Mouse (Mus musculus): ENCODE measurements around the gene Atp6v1e1.
"Not testable (repeated sequence)": the region's sequence is repeated elsewhere in the genome, so short reads cannot be mapped to it uniquely, and the experiment has no call there.

Atp6v1e1 gene

DNA sequence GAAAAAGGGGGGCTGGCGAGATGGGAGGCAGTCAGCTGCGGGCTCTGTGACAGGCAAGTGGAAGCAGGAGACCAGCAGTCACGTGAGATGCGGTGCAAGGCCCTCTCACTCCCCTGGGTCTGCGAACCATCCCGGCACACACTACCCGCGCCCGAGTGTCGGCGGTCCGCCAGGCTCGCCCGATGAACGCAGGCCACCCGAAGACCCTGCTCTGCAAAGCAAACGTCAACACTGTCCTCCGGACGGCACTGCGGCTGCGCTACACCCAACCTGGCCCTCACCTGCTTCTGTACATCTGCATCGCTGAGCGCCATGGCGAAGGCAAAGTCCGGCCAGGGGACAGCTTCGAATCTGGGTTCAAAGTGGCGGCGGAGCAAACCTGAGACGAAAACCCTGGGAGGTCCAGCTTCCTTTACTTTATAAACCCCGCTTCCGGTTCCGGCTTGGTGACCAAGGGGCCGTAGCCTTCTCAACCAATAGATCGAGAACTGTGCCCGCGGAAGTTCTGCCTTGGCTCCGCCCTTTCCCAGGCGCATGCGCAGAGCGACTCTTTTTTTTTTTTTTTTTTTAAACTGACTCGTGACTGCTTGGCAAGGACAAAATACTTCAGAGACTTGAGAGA, at the start of gene Atp6v1e1:
Atp6v1e1 (minus strand) TSS at position 487 of the 622 bp plus-strand sequence.
- peak; percentile 97 for DNase-seq (ENCODE audit: low read depth, low spot score)
- Histone ChIP-seq H3K36me3 (ENCODE audit: control insufficient read depth, insufficient read depth, low read length, poor library complexity, severe bottlenecking) (peaks cover 6% of the 10 kb centered on the region; the same call in 1 of the 2 replicates), H3K27me3 (ENCODE audit: control insufficient read depth, insufficient read depth, low read length, poor library complexity, severe bottlenecking) (no peaks in the 10 kb centered on the region)

DNA sequence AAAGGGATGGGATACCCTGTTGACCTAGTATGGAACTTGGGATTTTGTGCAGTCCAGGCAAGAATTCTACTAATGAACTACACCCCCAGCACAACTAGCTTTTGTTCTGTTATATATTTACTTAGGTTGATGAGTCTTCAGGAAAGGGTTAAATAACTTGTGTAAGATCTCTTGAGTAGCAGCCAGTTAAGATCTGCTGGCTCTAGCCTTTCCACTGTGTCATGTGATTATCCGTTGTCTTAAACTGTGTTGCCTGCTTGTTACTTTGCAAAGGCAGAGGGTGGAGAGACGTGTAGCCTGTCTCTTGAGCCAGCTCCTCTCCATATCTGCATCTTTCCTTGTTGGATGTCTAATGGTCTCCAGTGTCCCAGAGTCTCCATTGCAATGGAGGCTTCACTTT, 48.7 kb upstream of the Atp6v1e1 start:
- H3K36me3 ChIP-seq (ENCODE audit: control insufficient read depth, insufficient read depth, low read length, poor library complexity, severe bottlenecking): peaks cover 2% of the 10 kb centered on the region; the same call in 1 of the 2 replicates
- no peak for DNase-seq (ENCODE audit: low read depth, low spot score)
- H3K27me3 ChIP-seq (ENCODE audit: control insufficient read depth, insufficient read depth, low read length, poor library complexity, severe bottlenecking): no peaks in the 10 kb centered on the region

GRCm38 (mm10) chr6:120868824-120869223, 46.2 kb upstream of the Atp6v1e1 start:
- no peak for DNase-seq (ENCODE audit: low read depth, low spot score)
- Histone ChIP-seq H3K27me3 (ENCODE audit: control insufficient read depth, insufficient read depth, low read length, poor library complexity, severe bottlenecking) (no peaks in the 10 kb centered on the region), H3K36me3 (ENCODE audit: control insufficient read depth, insufficient read depth, low read length, poor library complexity, severe bottlenecking) (peaks cover 2% of the 10 kb centered on the region; the same call in 1 of the 2 replicates)

GRCm38 (mm10) chr6:120866051-120866814, 43.6 kb upstream of the Atp6v1e1 start:
- DNase-seq (ENCODE audit: low read depth, low spot score): no peak
- no peaks in the 10 kb centered on the region for H3K27me3 ChIP-seq (ENCODE audit: control insufficient read depth, insufficient read depth, low read length, poor library complexity, severe bottlenecking)
- no peaks in the 10 kb centered on the region; the same call in 1 of the 2 replicates for H3K36me3 ChIP-seq (ENCODE audit: control insufficient read depth, insufficient read depth, low read length, poor library complexity, severe bottlenecking)

- no peak for DNase-seq (ENCODE audit: low read depth, low spot score)
- Histone ChIP-seq H3K36me3 (ENCODE audit: control insufficient read depth, insufficient read depth, low read length, poor library complexity, severe bottlenecking) (no peaks in the 10 kb centered on the region), H3K27me3 (ENCODE audit: control insufficient read depth, insufficient read depth, low read length, poor library complexity, severe bottlenecking) (no peaks in the 10 kb centered on the region)
These were observed 37.5 kb upstream of the Atp6v1e1 start for GRCm38 (mm10) chr6:120860079-120860478.

DNA sequence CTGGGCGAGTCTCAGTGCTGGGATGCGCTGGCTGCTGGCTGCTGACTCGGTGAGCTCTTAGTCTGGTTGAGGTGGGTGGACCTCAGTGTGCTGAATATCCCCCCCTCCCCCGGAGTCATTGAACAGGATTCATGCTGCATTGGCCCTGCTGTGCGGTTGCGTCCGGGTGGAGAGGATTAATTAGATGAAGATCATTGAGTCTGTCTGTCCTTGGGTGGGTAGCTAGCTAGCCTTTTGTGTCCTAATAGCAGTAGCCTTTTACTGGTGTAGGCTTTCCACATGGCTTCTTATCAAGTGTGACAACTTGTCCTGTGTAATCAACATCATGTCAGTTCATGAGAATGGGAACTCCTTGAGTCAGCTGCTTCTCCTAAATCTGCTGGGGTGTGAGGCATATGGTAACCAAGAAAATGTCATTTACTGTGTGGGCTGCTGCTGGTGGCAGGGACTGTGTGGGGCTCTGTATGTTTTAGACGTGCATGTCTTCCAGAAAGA, 35.7 kb upstream of the Atp6v1e1 start:
- Histone ChIP-seq H3K27me3 (ENCODE audit: control insufficient read depth, insufficient read depth, low read length, poor library complexity, severe bottlenecking) (no peaks in the 10 kb centered on the region), H3K36me3 (ENCODE audit: control insufficient read depth, insufficient read depth, low read length, poor library complexity, severe bottlenecking) (peaks cover under 1% of the 10 kb centered on the region; the same call in 1 of the 2 replicates)
- DNase-seq (ENCODE audit: low read depth, low spot score): no peak

DNA sequence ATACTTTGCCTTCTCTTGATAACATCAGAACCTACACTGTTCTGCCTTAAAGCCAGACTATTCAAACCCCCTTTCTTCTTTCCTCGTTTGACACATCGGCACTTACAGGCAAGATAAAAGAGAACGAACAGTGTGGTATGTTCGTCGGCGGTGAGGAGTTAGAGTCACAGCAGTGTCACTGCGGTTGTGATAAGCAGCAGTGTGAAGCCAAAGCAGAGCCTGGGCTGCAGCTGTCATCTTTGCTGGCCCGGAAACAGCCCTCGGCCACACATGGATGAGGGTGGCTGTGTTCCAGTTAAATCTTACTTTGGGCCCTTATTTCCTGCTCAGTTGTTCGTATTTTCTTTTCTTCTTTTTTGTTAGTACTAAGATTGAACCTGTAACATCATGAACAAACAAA, 31.8 kb upstream of the Atp6v1e1 start:
- H3K36me3 ChIP-seq (ENCODE audit: control insufficient read depth, insufficient read depth, low read length, poor library complexity, severe bottlenecking): peaks cover 3% of the 10 kb centered on the region; the same call in 1 of the 2 replicates
- no peaks in the 10 kb centered on the region for H3K27me3 ChIP-seq (ENCODE audit: control insufficient read depth, insufficient read depth, low read length, poor library complexity, severe bottlenecking)
- DNase-seq (ENCODE audit: low read depth, low spot score): no peak

GRCm38 (mm10) chr6:120850720-120851119, 28.1 kb upstream of the Atp6v1e1 start:
- H3K27me3 ChIP-seq (ENCODE audit: control insufficient read depth, insufficient read depth, low read length, poor library complexity, severe bottlenecking); DNase-seq (ENCODE audit: low read depth, low spot score); H3K36me3 ChIP-seq (ENCODE audit: control insufficient read depth, insufficient read depth, low read length, poor library complexity, severe bottlenecking): not testable (repeated sequence)

DNA sequence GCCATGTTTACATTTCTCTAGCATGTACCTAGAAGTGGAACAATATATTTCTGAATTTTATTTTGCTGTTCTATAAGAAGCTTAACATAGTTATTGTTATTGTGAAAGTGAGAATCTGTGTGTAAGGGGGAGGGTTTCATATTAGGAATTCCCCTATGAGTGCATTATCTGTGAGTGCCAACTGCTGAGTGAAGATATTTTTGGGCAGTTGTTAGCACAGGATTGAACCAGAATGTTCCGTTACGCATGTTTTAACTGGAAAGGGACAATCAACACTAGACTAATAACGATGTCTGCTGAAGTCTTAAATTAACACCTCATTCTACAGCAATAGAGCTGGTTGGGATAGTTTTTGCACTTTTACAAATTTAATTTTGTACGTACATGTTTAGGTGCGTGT, 19.2 kb upstream of the Atp6v1e1 start:
- Histone ChIP-seq H3K36me3 (ENCODE audit: control insufficient read depth, insufficient read depth, low read length, poor library complexity, severe bottlenecking) (no peaks in the 10 kb centered on the region; the same call in 1 of the 2 replicates), H3K27me3 (ENCODE audit: control insufficient read depth, insufficient read depth, low read length, poor library complexity, severe bottlenecking) (no peaks in the 10 kb centered on the region)
- no peak for DNase-seq (ENCODE audit: low read depth, low spot score)

DNA sequence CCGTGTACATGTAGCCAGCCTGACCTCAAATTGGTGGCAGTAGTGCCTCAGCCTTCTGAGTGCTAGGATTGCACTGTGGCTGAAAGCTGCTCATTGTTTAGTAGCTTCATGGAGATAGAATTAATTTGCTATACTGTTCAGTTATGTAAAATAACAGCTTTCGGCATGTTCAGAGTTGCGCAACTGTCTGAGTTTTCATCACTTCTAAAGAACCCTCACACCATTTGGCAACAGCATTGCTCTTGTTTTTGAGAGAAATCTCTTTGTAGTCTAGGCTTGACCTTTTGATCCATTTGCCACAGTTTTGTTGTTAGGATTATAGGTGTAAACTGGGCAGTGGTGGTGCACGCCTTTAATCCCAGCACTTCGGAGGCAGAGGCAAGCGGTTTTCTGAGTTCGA, 17.7 kb upstream of the Atp6v1e1 start:
- Histone ChIP-seq H3K36me3 (ENCODE audit: control insufficient read depth, insufficient read depth, low read length, poor library complexity, severe bottlenecking) (no peaks in the 10 kb centered on the region; the same call in 1 of the 2 replicates), H3K27me3 (ENCODE audit: control insufficient read depth, insufficient read depth, low read length, poor library complexity, severe bottlenecking) (no peaks in the 10 kb centered on the region)
- DNase-seq (ENCODE audit: low read depth, low spot score): no peak

DNA sequence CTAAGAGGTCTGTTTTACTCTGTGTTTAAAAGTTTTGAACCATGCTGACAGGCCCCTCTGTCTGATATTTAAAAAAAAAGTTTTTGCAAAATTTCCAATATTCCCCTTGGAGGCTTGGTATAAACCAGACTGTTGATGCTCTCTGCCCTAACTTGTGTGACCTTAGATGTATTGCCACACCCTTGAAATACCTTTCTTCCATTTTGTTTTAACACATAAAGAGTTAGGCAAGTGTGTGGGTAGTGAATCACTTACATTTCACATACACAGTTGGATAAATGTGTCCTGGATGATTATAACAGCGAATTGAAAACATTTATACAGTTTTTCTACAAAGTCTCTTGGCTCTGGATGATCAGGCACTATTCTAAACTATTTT, 14.5 kb upstream of the Atp6v1e1 start:
- no peak for DNase-seq (ENCODE audit: low read depth, low spot score)
- Histone ChIP-seq H3K36me3 (ENCODE audit: control insufficient read depth, insufficient read depth, low read length, poor library complexity, severe bottlenecking) (no peaks in the 10 kb centered on the region; the same call in 1 of the 2 replicates), H3K27me3 (ENCODE audit: control insufficient read depth, insufficient read depth, low read length, poor library complexity, severe bottlenecking) (no peaks in the 10 kb centered on the region)

GRCm38 (mm10) chr6:120836389-120837151, 14.0 kb upstream of the Atp6v1e1 start:
- DNase-seq (ENCODE audit: low read depth, low spot score): peak; percentile 50

GRCm38 (mm10) chr6:120835474-120836374, 13.1 kb upstream of the Atp6v1e1 start, which contains the start of gene Bcl2l13:
Gene Bcl2l13 (plus strand): TSS chr6:120836212.
- peak; percentile 96 for DNase-seq (ENCODE audit: low read depth, low spot score)
- no peaks in the 10 kb centered on the region for H3K27me3 ChIP-seq (ENCODE audit: control insufficient read depth, insufficient read depth, low read length, poor library complexity, severe bottlenecking)

More at GRCm38 (mm10) chr6:120836389-120837151, 14.0 kb upstream of the Atp6v1e1 start:
- Histone ChIP-seq H3K27me3 (ENCODE audit: control insufficient read depth, insufficient read depth, low read length, poor library complexity, severe bottlenecking) (no peaks in the 10 kb centered on the region), H3K36me3 (ENCODE audit: control insufficient read depth, insufficient read depth, low read length, poor library complexity, severe bottlenecking) (no peaks in the 10 kb centered on the region; the same call in 1 of the 2 replicates)

More at GRCm38 (mm10) chr6:120835474-120836374, 13.1 kb upstream of the Atp6v1e1 start, which contains the start of gene Bcl2l13:
- no peaks in the 10 kb centered on the region; the same call in 1 of the 2 replicates for H3K36me3 ChIP-seq (ENCODE audit: control insufficient read depth, insufficient read depth, low read length, poor library complexity, severe bottlenecking)
